Mouse (Mus musculus) kidney, embryonic 16.5 days (tissue): Measurements from ENCODE around the gene Tmem116. TPM values are rescaled to one million over a fixed set of nuclear protein-coding genes. Genes with fewer than 3 reads are reported as not detected.

Source experiments
- ATAC-seq: fragments of 200-750 bp; cut with Nextera tagmentation; 2 replicates; pipeline ENCODE4 v1.8.0; 2017; ENCODE audit warnings: moderate TSS enrichment; ENCODE audit not compliant: low FRiP score, low TSS enrichment
- H3K27ac ChIP-seq: fragments of 300-500 bp; sonication (generic); 2 replicates; pipeline ENCODE4 v1.5.1; 2014; ENCODE audit warnings: low read length
- H3K27me3 ChIP-seq: fragments of 300-500 bp; sonication (generic); 2 replicates; pipeline ENCODE4 v1.6.1; 2014; ENCODE audit warnings: low read length, control low read depth, mixed read lengths; ENCODE audit not compliant: insufficient read depth
- H3K36me3 ChIP-seq: fragments of 300-500 bp; sonication (generic); 2 replicates; pipeline ENCODE4 v1.6.1; 2014; ENCODE audit warnings: low read length, control low read depth, mixed read lengths; ENCODE audit not compliant: insufficient read depth
- H3K4me1 ChIP-seq: fragments of 300-500 bp; sonication (generic); 2 replicates; pipeline ENCODE4 v1.6.1; 2014; ENCODE audit warnings: low read length, control low read depth, mixed read lengths; ENCODE audit not compliant: insufficient read depth
- H3K4me2 ChIP-seq: fragments of 300-500 bp; sonication (generic); replicated peaks from 2 replicates; pipeline ENCODE4 v1.6.1; 2014; ENCODE audit warnings: low read depth, low read length
- H3K4me3 ChIP-seq: fragments of 300-500 bp; sonication (generic); 2 replicates; pipeline ENCODE4 v1.5.1; 2014; ENCODE audit warnings: mild to moderate bottlenecking, low read length
- H3K9ac ChIP-seq: fragments of 300-500 bp; sonication (generic); replicated peaks from 2 replicates; pipeline ENCODE4 v1.6.1; 2014; ENCODE audit warnings: low read length
- H3K9me3 ChIP-seq: fragments of 300-500 bp; sonication (generic); 2 replicates; pipeline ENCODE4 v1.6.1; 2016; ENCODE audit warnings: low read length, control low read depth
- WGBS: fragments of 180-500 bp; shearing (Covaris S2); extraction: QIAGEN DNeasy Blood & Tissue Kit; methylation state at CpG from one replicate; pipeline ENCODE4 v1.1.7; 2014; 5-methylcytosine and 5-hydroxymethylcytosine counted together
- polyA plus RNA-seq: library from polyadenylated mRNA; unstranded; fragments of >200 nt; fragmentation: Nextera tagmentation; extraction: Ambion mirVana; gene quantifications from 2 replicates; pipeline ENCODE4 v1.2.1, GENCODE M21; 2015

The Tmem116 gene
- polyA plus RNA-seq, 1 experiment from 2014 or later, result 14.0 TPM

GRCm38 (mm10) chr5:121544910-121545792, 93.5 kb downstream of the Tmem116 start, which contains the start of the genes Adam1a and Gm42878:
Adam1a (minus strand) TSS chr5:121545482.
Gm42878 (minus strand) TSS chr5:121545482.
- H3K27ac ChIP-seq, result peak within 1 kb of the TSS; percentile 93
- WGBS, result under 1% methylated on average over 76 of the region's 97 CpGs
- H3K4me1 ChIP-seq, result peaks cover 17% of the 10 kb centered on the region
- H3K4me3 ChIP-seq, result peak within 1 kb of the TSS; percentile 95
- H3K36me3 ChIP-seq, result no peaks in the 10 kb centered on the region
- ATAC-seq, result peak; percentile 57
- no peaks in the 10 kb centered on the region for H3K27me3 ChIP-seq
- peak within 1 kb of the TSS; percentile 91 for H3K4me2 ChIP-seq
- no peaks in the 10 kb centered on the region for H3K9me3 ChIP-seq
- H3K9ac ChIP-seq, result peak within 1 kb of the TSS; percentile 94

GRCm38 (mm10) chr5:121545793-121546529, 94.3 kb downstream of the Tmem116 start, which contains the start of gene Mapkapk5:
Mapkapk5 (minus strand) TSS chr5:121545905.
- H3K4me1 ChIP-seq, result peaks cover 17% of the 10 kb centered on the region
- no peaks in the 10 kb centered on the region for H3K9me3 ChIP-seq
- H3K4me3 ChIP-seq, result peak within 1 kb of the TSS; percentile 95
- H3K9ac ChIP-seq, result peak within 1 kb of the TSS; percentile 94
- no peaks in the 10 kb centered on the region for H3K27me3 ChIP-seq
- no peaks in the 10 kb centered on the region for H3K36me3 ChIP-seq
- 1% methylated on average over 55 of the region's 55 CpGs for WGBS
- peak within 1 kb of the TSS; percentile 91 for H3K4me2 ChIP-seq
- peak; percentile 95 for ATAC-seq
- peak within 1 kb of the TSS; percentile 93 for H3K27ac ChIP-seq

GRCm38 (mm10) chr5:121546530-121546895, 94.8 kb downstream of the Tmem116 start:
- Histone ChIP-seq H3K9ac (peak overlapping the region; percentile 94), H3K4me3 (peak overlapping the region; percentile 95), H3K4me1 (peaks cover 17% of the 10 kb centered on the region), H3K9me3 (no peaks in the 10 kb centered on the region), H3K36me3 (no peaks in the 10 kb centered on the region), H3K27me3 (no peaks in the 10 kb centered on the region), H3K4me2 (peak overlapping the region; percentile 91), H3K27ac (peak overlapping the region; percentile 93; the same call in 1 of the 2 replicates)
- peak; percentile 35; the same call in 1 of the 2 replicates for ATAC-seq
- WGBS, result 28% methylated on average over 6 of the region's 6 CpGs

- Histone ChIP-seq H3K4me3 (no peak overlapping the region), H3K9me3 (no peaks in the 10 kb centered on the region), H3K36me3 (no peaks in the 10 kb centered on the region), H3K4me2 (no peak overlapping the region), H3K4me1 (peaks cover 17% of the 10 kb centered on the region), H3K27me3 (no peaks in the 10 kb centered on the region), H3K27ac (no peak overlapping the region), H3K9ac (no peak overlapping the region)
- ATAC-seq, result no peak
- 92% methylated on average over 3 of the region's 3 CpGs for WGBS
These were observed 95.4 kb downstream of the Tmem116 start for GRCm38 (mm10) chr5:121547084-121547483.

- no peak overlapping the region for H3K27ac ChIP-seq
- no peak for ATAC-seq
- no peak overlapping the region for H3K9ac ChIP-seq
- H3K36me3 ChIP-seq, result no peaks in the 10 kb centered on the region
- no peak overlapping the region for H3K4me3 ChIP-seq
- peaks cover 6% of the 10 kb centered on the region for H3K4me1 ChIP-seq
- H3K27me3 ChIP-seq, result no peaks in the 10 kb centered on the region
- WGBS, result 45% methylated on average over 7 of the region's 7 CpGs
- H3K9me3 ChIP-seq, result no peaks in the 10 kb centered on the region
- H3K4me2 ChIP-seq, result no peak overlapping the region
These were observed 97.5 kb downstream of the Tmem116 start for GRCm38 (mm10) chr5:121549196-121549595.

- ATAC-seq, result no peak
- Histone ChIP-seq H3K4me2 (no peak overlapping the region), H3K4me1 (0 out of 2 replicates have a peak, but pooled peaks cover 3% of the 10 kb centered on the region), H3K36me3 (no peaks in the 10 kb centered on the region), H3K27ac (no peak overlapping the region), H3K4me3 (no peak overlapping the region), H3K9me3 (no peaks in the 10 kb centered on the region), H3K27me3 (no peaks in the 10 kb centered on the region), H3K9ac (no peak overlapping the region)
- 85% methylated on average over 3 of the region's 3 CpGs for WGBS
These were observed 110.7 kb downstream of the Tmem116 start for GRCm38 (mm10) chr5:121562436-121562835.

GRCm38 (mm10) chr5:121564468-121564895, 112.8 kb downstream of the Tmem116 start:
- peak overlapping the region; percentile 43 for H3K4me2 ChIP-seq
- ATAC-seq, result peak; percentile 39; the same call in 1 of the 2 replicates
- peak overlapping the region; percentile 18 for H3K4me3 ChIP-seq
- H3K27ac ChIP-seq, result no peak overlapping the region
- no peaks in the 10 kb centered on the region for H3K27me3 ChIP-seq
- no peaks in the 10 kb centered on the region for H3K9me3 ChIP-seq
- H3K9ac ChIP-seq, result peak overlapping the region; percentile 33
- H3K4me1 ChIP-seq, result 0 out of 2 replicates have a peak, but pooled peaks cover 3% of the 10 kb centered on the region
- H3K36me3 ChIP-seq, result 0 out of 2 replicates have a peak, but pooled peaks cover 5% of the 10 kb centered on the region
- WGBS, result 7% methylated on average over 11 of the region's 11 CpGs

- H3K27ac ChIP-seq, result no peak overlapping the region
- peak; percentile 30; the same call in 1 of the 2 replicates for ATAC-seq
- H3K9ac ChIP-seq, result no peak overlapping the region
- no peaks in the 10 kb centered on the region for H3K27me3 ChIP-seq
- 87% methylated on average over 16 of the region's 16 CpGs for WGBS
- no peak overlapping the region for H3K4me2 ChIP-seq
- H3K9me3 ChIP-seq, result no peaks in the 10 kb centered on the region
- H3K4me3 ChIP-seq, result no peak overlapping the region
- peaks cover 12% of the 10 kb centered on the region for H3K36me3 ChIP-seq
- 0 out of 2 replicates have a peak, but pooled peaks cover 3% of the 10 kb centered on the region for H3K4me1 ChIP-seq
These were observed 114.5 kb downstream of the Tmem116 start for GRCm38 (mm10) chr5:121566035-121566681.

GRCm38 (mm10) chr5:121569881-121570420, 118.3 kb downstream of the Tmem116 start:
- ATAC-seq, result no peak
- Histone ChIP-seq H3K36me3 (peaks cover 15% of the 10 kb centered on the region), H3K4me3 (no peak overlapping the region), H3K4me2 (no peak overlapping the region), H3K27ac (no peak overlapping the region), H3K27me3 (no peaks in the 10 kb centered on the region), H3K9me3 (no peaks in the 10 kb centered on the region), H3K9ac (no peak overlapping the region), H3K4me1 (no peaks in the 10 kb centered on the region)
- 76% methylated on average over 9 of the region's 9 CpGs for WGBS
